Mouse (Mus musculus) CH12.LX (cell line): Measurements from ENCODE around the gene Nxf3. TPM values are rescaled to one million over a fixed set of nuclear protein-coding genes. Genes with fewer than 3 reads are reported as not detected.

Experiments
- DNase-seq: peaks from one replicate; pipeline ENCODE4 v3.0.0-alpha.2; 2013; ENCODE audit errors: extremely low read depth
- H3K27ac ChIP-seq: 2 replicates; pipeline ENCODE4 v1.5.1; 2012; ENCODE audit warnings: low read depth, mild to moderate bottlenecking, control low read depth, moderate library complexity; ENCODE audit not compliant: insufficient read depth
- H3K27me3 ChIP-seq: replicated peaks from 2 replicates; pipeline ENCODE3; 2012; ENCODE audit warnings: inconsistent platforms
- H3K36me3 ChIP-seq, 2 experiments: replicated peaks in 1 of 2; 2 replicates each; pipeline versions ENCODE3 to v1.6.1; 2012; ENCODE audit warnings: inconsistent platforms in 1 of 2, low read length in 1 of 2, mild to moderate bottlenecking in 1 of 2, mixed read lengths in 1 of 2, moderate library complexity in 1 of 2; ENCODE audit not compliant: control insufficient read depth in 1 of 2, insufficient read depth in 1 of 2
- H3K4me1 ChIP-seq, 2 experiments: 2 replicates each; pipeline ENCODE4 v1.6.1; 2012; ENCODE audit warnings: inconsistent platforms in 1 of 2, moderate library complexity in 1 of 2; ENCODE audit not compliant: insufficient read depth in 2 of 2, control insufficient read depth in 1 of 2
- H3K4me2 ChIP-seq: 2 replicates; pipeline ENCODE4 v1.6.1; 2012; ENCODE audit warnings: low read depth, mild to moderate bottlenecking, control low read depth; ENCODE audit not compliant: poor library complexity, insufficient read depth, severe bottlenecking
- H3K4me3 ChIP-seq, 3 experiments: fragments of 150-350 bp in 1 of 3; sonication (generic) in 1 of 3; replicated peaks in 1 of 3; 2 replicates each; pipeline versions ENCODE3 to v1.5.1; 2011 to 2012; ENCODE audit warnings: low read depth in 2 of 3, low read length in 2 of 3, mild to moderate bottlenecking in 2 of 3, moderate library complexity in 2 of 3, control low read depth in 1 of 3, improper control_type of control experiment in 1 of 3, inconsistent platforms in 1 of 3, mixed read lengths in 1 of 3; ENCODE audit not compliant: poor library complexity in 1 of 3
- H3K79me2 ChIP-seq: replicated peaks from 2 replicates; pipeline ENCODE4 v1.6.1; 2012; ENCODE audit warnings: mild to moderate bottlenecking, moderate library complexity; ENCODE audit not compliant: control insufficient read depth, poor library complexity, insufficient read depth, severe bottlenecking; ENCODE audit errors: extremely low read depth
- H3K9ac ChIP-seq: 2 replicates; pipeline ENCODE4 v1.6.1; 2012; ENCODE audit warnings: low read depth, mild to moderate bottlenecking, control low read depth, moderate library complexity; ENCODE audit not compliant: insufficient read depth
- H3K9me3 ChIP-seq: replicated peaks from 2 replicates; pipeline ENCODE3; 2012; ENCODE audit warnings: low read length, inconsistent platforms, mixed read lengths
- BHLHE40 ChIP-seq: IDR thresholded peaks from 2 replicates; pipeline ENCODE4 v1.6.1; 2011; ENCODE audit warnings: mild to moderate bottlenecking, low read depth, low read length, improper control_type of control experiment
- CTCF ChIP-seq, 2 experiments: IDR thresholded peaks in 1 of 2; conservative IDR thresholded peaks in 1 of 2; 2 replicates each; pipeline ENCODE4 v1.5.1; 2011 to 2012; ENCODE audit warnings: low read depth in 2 of 2, low read length in 2 of 2, improper control_type of control experiment in 1 of 2, inconsistent platforms in 1 of 2, mild to moderate bottlenecking in 1 of 2, moderate library complexity in 1 of 2
- E2F4 ChIP-seq: IDR thresholded peaks from 2 replicates; pipeline ENCODE4 v1.6.1; 2011; ENCODE audit warnings: low read depth, low read length, improper control_type of control experiment; ENCODE audit not compliant: insufficient replicate concordance
- ELF1 ChIP-seq: IDR thresholded peaks from 2 replicates; pipeline ENCODE4 v1.6.1; 2014; ENCODE audit warnings: low read depth, mild to moderate bottlenecking, inconsistent platforms, low read length, improper control_type of control experiment
- ETS1 ChIP-seq: conservative IDR thresholded peaks from 2 replicates; pipeline ENCODE4 v1.6.1; 2012; ENCODE audit warnings: low read depth, mild to moderate bottlenecking, inconsistent platforms, low read length, improper control_type of control experiment, moderate library complexity
- GABPA ChIP-seq: IDR thresholded peaks from 2 replicates; pipeline ENCODE4 v1.6.1; 2012; ENCODE audit warnings: low read depth, low read length, improper control_type of control experiment, inconsistent platforms; ENCODE audit not compliant: insufficient replicate concordance
- HCFC1 ChIP-seq: IDR thresholded peaks from 2 replicates; pipeline ENCODE4 v1.6.1; 2012; ENCODE audit warnings: low read depth, mild to moderate bottlenecking, inconsistent platforms, low read length, improper control_type of control experiment
- IRF4 ChIP-seq: IDR thresholded peaks from 2 replicates; pipeline ENCODE4 v1.6.1; 2014; ENCODE audit warnings: low read depth, mild to moderate bottlenecking, inconsistent platforms, low read length, improper control_type of control experiment
- MAZ ChIP-seq: IDR thresholded peaks from 2 replicates; pipeline ENCODE4 v1.6.1; 2012; ENCODE audit warnings: low read depth, mild to moderate bottlenecking, inconsistent platforms, low read length, improper control_type of control experiment, moderate library complexity
- MYC ChIP-seq: IDR thresholded peaks from 2 replicates; pipeline ENCODE4 v1.6.1; 2011; ENCODE audit warnings: low read depth, mild to moderate bottlenecking, improper control_type of control experiment, low read length
- RAD21 ChIP-seq: IDR thresholded peaks from 2 replicates; pipeline ENCODE4 v1.6.1; 2011; ENCODE audit warnings: low read depth, mild to moderate bottlenecking, low read length, improper control_type of control experiment, moderate library complexity
- TBP ChIP-seq: conservative IDR thresholded peaks from 2 replicates; pipeline ENCODE4 v1.6.1; 2011; ENCODE audit warnings: low read depth, low read length, improper control_type of control experiment
- USF1 ChIP-seq: IDR thresholded peaks from 2 replicates; pipeline ENCODE4 v1.6.1; 2014; ENCODE audit warnings: low read depth, mild to moderate bottlenecking, inconsistent platforms, low read length, improper control_type of control experiment
- dilution Hi-C: fragments of 300-500 bp; cut with MboI; formaldehyde crosslinking; loops from 2 replicates; pipeline ENCODE4 v1.14.3; 2020; ENCODE audit warnings: low sequenced_read_pairs; ENCODE audit not compliant: extremely low pct_unique_long_range_greater_than_20kb, extremely low pct_ligation_motif_present
- in situ Hi-C: fragments of 300-500 bp; cut with MboI; formaldehyde crosslinking; loops from 3 replicates; pipeline ENCODE4 v1.14.3; 2019; ENCODE audit warnings: low sequenced_read_pairs, low pct_ligation_motif_present, low pct_unique_long_range_greater_than_20kb, mixed read lengths
- polyA plus RNA-seq: library from polyadenylated mRNA; unstranded; fragments of >175 nt; gene quantifications from 2 replicates; pipeline ENCODE4 v1.2.1, GENCODE M21; 2012; ENCODE audit warnings: low read depth; ENCODE audit not compliant: insufficient read length
- total RNA-seq, 2 experiments: library from RNA; depleted of rRNA; stranded (reverse); fragments of 300-350 nt in 1 of 2; fragments of >200 nt in 1 of 2; gene quantifications; 2 replicates each; pipeline ENCODE4 v1.2.3; 2012 to 2014

Nxf3 gene
- total and polyA plus RNA-seq, 3 experiments, result 0.13 to 1.1 TPM; not detected in 1

- Histone ChIP-seq H3K27me3 (no peaks in the 10 kb centered on the region), H3K36me3 (no peaks in the 10 kb centered on the region), H3K4me2 (no peak overlapping the region), H3K79me2 (no peaks in the 10 kb centered on the region), H3K27ac (no peak overlapping the region), H3K9me3 (no peaks in the 10 kb centered on the region), H3K4me3 (no peak overlapping the region), H3K9ac (no peak overlapping the region), H3K4me1 (no peaks in the 10 kb centered on the region)
- in situ Hi-C loops (no loop called here), dilution Hi-C loops (no loop called here)
- TF ChIP-seq E2F4, result no peak
- TF ChIP-seq HCFC1, result no peak
- no peak for TF ChIP-seq GABPA
- TF ChIP-seq TBP, result no peak
- no peak for TF ChIP-seq IRF4
- TF ChIP-seq USF1, result no peak
- peak in 1 of 2 experiments; percentile 51; a peak in 2 of 4 replicates for TF ChIP-seq CTCF (conservative IDR thresholded peaks at IDR 0.05 in 1 of 2, IDR thresholded peaks at IDR 0.05 in 1 of 2; ENCODE audit: low read depth in 2 of 2, low read length in 2 of 2)
- DNase-seq, result peak; percentile 66
Observed at GRCm38 (mm10) chrX:136127038-136127743, 42.1 kb upstream of the Nxf3 start.

- dilution Hi-C loops (no loop called here), in situ Hi-C loops (no loop called here)
- no peaks in the 10 kb centered on the region for H3K79me2 ChIP-seq
- DNase-seq, result no peak
- no peak overlapping the region for H3K27ac ChIP-seq
- H3K9me3 ChIP-seq, result no peaks in the 10 kb centered on the region
- H3K4me3 ChIP-seq, result no peak overlapping the region
- no peaks in the 10 kb centered on the region for H3K27me3 ChIP-seq
- no peak overlapping the region for H3K4me2 ChIP-seq
- TF ChIP-seq MYC, result no peak
- TF ChIP-seq ETS1, result no peak
- no peak for TF ChIP-seq GABPA
- no peak for TF ChIP-seq MAZ
- no peaks in the 10 kb centered on the region for H3K36me3 ChIP-seq
- no peaks in the 10 kb centered on the region for H3K4me1 ChIP-seq
- H3K9ac ChIP-seq, result no peak overlapping the region
Observed at GRCm38 (mm10) chrX:136115419-136115961, 30.4 kb upstream of the Nxf3 start.

- no peaks in the 10 kb centered on the region for H3K79me2 ChIP-seq
- H3K4me1 ChIP-seq, result no peaks in the 10 kb centered on the region
- TF ChIP-seq RAD21 (no peak), BHLHE40 (no peak), ELF1 (no peak), ETS1 (no peak)
- H3K4me2 ChIP-seq, result no peak overlapping the region
- no peaks in the 10 kb centered on the region for H3K9me3 ChIP-seq
- dilution Hi-C loops (no loop called here), in situ Hi-C loops (no loop called here)
- no peaks in the 10 kb centered on the region for H3K27me3 ChIP-seq
- H3K36me3 ChIP-seq, result no peaks in the 10 kb centered on the region
- no peak overlapping the region for H3K4me3 ChIP-seq
- H3K27ac ChIP-seq, result no peak overlapping the region
- no peak overlapping the region for H3K9ac ChIP-seq
- no peak for DNase-seq
Observed at GRCm38 (mm10) chrX:136115015-136115414, 30.0 kb upstream of the Nxf3 start.
